Mouse (Mus musculus): Measurements from ENCODE around the gene Arhgef3. TPM values are rescaled to one million over a fixed set of nuclear protein-coding genes. Genes with fewer than 3 reads are reported as not detected.
A peak's percentile ranks its signal among the peaks of the same experiment; 100 is the strongest.

Arhgef3 gene
- total and polyA plus RNA-seq, 2 experiments from 2014 or later, result 16.8 to 19.8 TPM

DNA sequence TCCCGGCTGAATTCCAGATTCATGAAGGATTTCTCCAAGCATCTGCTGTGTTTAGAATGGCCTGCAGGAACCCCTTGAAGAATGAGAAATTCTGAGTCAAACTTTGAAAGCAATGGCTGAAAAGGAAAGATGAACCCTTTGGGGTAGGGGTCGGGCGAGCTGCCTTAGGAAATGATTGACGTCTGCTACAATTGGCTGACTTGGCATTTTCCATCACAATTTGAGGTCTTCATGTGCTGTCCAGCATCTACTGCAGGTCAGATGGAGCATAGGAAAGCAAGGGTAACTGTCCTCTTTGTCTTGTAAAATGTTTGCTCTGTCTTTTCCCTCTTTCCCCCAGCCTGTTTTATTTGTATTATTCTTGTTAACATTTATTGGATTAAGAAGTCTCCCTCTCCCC is 246.8 kb downstream of the Arhgef3 start:
- no peak overlapping the region for H3K4me3 ChIP-seq (ENCODE audit: low read length)
- ATAC-seq (no peak), DNase-seq (ENCODE audit: low spot score) (no peak)
- H3K4me1 ChIP-seq (ENCODE audit: insufficient read depth, low read length), result peaks cover 7% of the 10 kb centered on the region; the same call in 1 of the 2 replicates
- H3K27ac ChIP-seq, result no peak overlapping the region
- peak overlapping the region; percentile 19 for H3K4me2 ChIP-seq (ENCODE audit: low read depth, low read length)
- no peak for TF ChIP-seq CTCF (IDR thresholded peaks at IDR 0.05; ENCODE audit: low read depth)
- no peaks in the 10 kb centered on the region for H3K36me3 ChIP-seq (ENCODE audit: insufficient read depth, low read length)
- no peak overlapping the region for H3K9ac ChIP-seq (replicated peaks; ENCODE audit: low read length)
- no peaks in the 10 kb centered on the region for H3K27me3 ChIP-seq (ENCODE audit: insufficient read depth, low read length)
- no peaks in the 10 kb centered on the region for H3K9me3 ChIP-seq (ENCODE audit: low read length)
- 53% methylated on average over 4 of the region's 4 CpGs for WGBS

- H3K4me3 ChIP-seq (ENCODE audit: low read length), result no peak overlapping the region
- no peak overlapping the region for H3K4me2 ChIP-seq (ENCODE audit: low read depth, low read length)
- no peaks in the 10 kb centered on the region for H3K27me3 ChIP-seq (ENCODE audit: insufficient read depth, low read length)
- ATAC-seq (no peak), DNase-seq (ENCODE audit: low spot score) (no peak)
- 75% methylated on average over 5 of the region's 5 CpGs for WGBS
- H3K36me3 ChIP-seq (ENCODE audit: insufficient read depth, low read length), result no peaks in the 10 kb centered on the region
- no peak overlapping the region for H3K9ac ChIP-seq (replicated peaks; ENCODE audit: low read length)
- H3K4me1 ChIP-seq (ENCODE audit: insufficient read depth, low read length), result peaks cover 7% of the 10 kb centered on the region; the same call in 1 of the 2 replicates
- H3K9me3 ChIP-seq (ENCODE audit: low read length), result no peaks in the 10 kb centered on the region
- H3K27ac ChIP-seq, result no peak overlapping the region
- TF ChIP-seq CTCF (IDR thresholded peaks at IDR 0.05; ENCODE audit: low read depth), result no peak
These were observed 250.1 kb downstream of the Arhgef3 start for GRCm38 (mm10) chr14:27364668-27365257.

DNA sequence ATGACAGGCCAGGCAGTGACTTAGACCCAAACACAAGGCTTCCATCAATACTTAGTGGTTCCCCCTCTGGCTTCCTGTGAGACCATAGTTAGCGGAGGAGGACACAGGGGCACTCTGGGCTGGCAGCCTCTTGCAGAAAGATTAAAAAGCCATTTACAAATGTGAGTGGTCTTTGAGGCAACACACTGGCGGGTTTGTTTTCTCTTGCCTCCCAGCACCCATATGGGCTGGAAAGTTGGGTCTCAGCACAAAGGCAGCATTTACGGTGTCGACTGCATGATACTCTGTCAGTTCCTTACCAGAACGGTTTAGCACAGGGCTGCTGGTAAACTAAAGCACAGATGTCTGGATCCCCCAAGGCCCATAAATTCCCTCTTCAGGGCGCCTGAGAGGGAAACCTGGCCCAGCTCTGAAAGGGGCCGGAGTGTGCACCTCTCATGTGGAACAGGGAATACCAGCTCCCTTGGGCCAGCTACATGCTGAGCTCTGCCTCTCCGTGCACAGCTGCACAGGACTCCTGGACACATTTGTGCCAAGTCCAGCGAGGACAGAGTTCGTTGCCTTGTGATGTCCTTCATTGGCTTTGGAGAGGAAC is 252.5 kb downstream of the Arhgef3 start:
- H3K9me3 ChIP-seq (ENCODE audit: low read length), result no peaks in the 10 kb centered on the region
- H3K27ac ChIP-seq, result peak overlapping the region; percentile 52; the same call in 1 of the 2 replicates
- H3K9ac ChIP-seq (replicated peaks; ENCODE audit: low read length), result no peak overlapping the region
- no peak for TF ChIP-seq CTCF (IDR thresholded peaks at IDR 0.05; ENCODE audit: low read depth)
- ATAC-seq, result peak; percentile 73; the same call in 1 of the 2 replicates
- no peaks in the 10 kb centered on the region for H3K27me3 ChIP-seq (ENCODE audit: insufficient read depth, low read length)
- no peak overlapping the region for H3K4me3 ChIP-seq (ENCODE audit: low read length)
- DNase-seq (ENCODE audit: low spot score), result peak; percentile 48
- no peaks in the 10 kb centered on the region for H3K4me1 ChIP-seq (ENCODE audit: insufficient read depth, low read length)
- no peak overlapping the region for H3K4me2 ChIP-seq (ENCODE audit: low read depth, low read length)
- no peaks in the 10 kb centered on the region for H3K36me3 ChIP-seq (ENCODE audit: insufficient read depth, low read length)
- 59% methylated on average over 10 of the region's 10 CpGs for WGBS

DNA sequence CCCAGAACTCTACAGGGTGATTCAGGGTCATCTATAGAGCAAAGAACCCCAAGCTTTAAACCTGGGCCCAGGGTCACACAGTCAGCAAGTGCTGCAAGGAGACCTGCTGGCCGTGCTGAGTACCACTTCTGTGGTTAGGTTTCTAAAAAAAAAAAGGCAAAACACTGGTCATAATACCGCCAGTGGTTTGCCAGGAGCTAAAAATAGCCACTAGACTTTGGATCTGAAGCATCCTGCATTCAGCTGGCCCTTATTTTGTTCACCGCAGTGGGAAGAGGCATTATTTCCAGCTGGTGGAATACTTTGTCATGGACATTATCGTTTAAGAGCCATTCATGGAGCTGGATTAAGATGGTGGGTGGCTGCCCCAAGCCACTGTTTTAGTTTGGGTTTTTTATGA is 253.9 kb downstream of the Arhgef3 start:
- Histone ChIP-seq H3K36me3 (ENCODE audit: insufficient read depth, low read length) (no peaks in the 10 kb centered on the region), H3K9me3 (ENCODE audit: low read length) (no peaks in the 10 kb centered on the region), H3K9ac (replicated peaks; ENCODE audit: low read length) (no peak overlapping the region), H3K27ac (no peak overlapping the region), H3K27me3 (ENCODE audit: insufficient read depth, low read length) (no peaks in the 10 kb centered on the region), H3K4me2 (ENCODE audit: low read depth, low read length) (no peak overlapping the region), H3K4me3 (ENCODE audit: low read length) (no peak overlapping the region), H3K4me1 (ENCODE audit: insufficient read depth, low read length) (no peaks in the 10 kb centered on the region)
- no peak for TF ChIP-seq CTCF (IDR thresholded peaks at IDR 0.05; ENCODE audit: low read depth)
- ATAC-seq (no peak), DNase-seq (ENCODE audit: low spot score) (no peak)
- 40% methylated on average over 4 of the region's 4 CpGs for WGBS

DNA sequence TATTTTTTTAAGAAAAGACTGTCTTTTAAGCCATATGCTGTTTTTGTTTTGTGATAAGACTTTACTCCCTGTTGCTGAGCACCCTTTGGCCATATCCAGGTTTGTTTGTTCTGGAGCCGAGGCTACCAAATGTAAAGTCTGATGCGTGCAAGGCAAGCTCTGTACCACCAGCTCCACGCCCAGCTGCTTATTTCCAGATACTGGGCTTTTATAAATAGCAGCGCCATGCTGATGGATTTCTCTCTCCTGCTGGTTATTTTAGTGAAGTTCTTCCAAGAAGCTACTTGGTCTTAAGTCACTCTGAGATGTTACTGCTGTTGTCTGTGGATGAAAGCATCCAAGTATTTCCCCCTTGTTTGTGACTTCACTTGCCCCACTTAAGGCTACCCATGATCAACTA is 254.8 kb downstream of the Arhgef3 start:
- 85% methylated on average over 4 of the region's 4 CpGs for WGBS
- no peaks in the 10 kb centered on the region for H3K4me1 ChIP-seq (ENCODE audit: insufficient read depth, low read length)

DNA sequence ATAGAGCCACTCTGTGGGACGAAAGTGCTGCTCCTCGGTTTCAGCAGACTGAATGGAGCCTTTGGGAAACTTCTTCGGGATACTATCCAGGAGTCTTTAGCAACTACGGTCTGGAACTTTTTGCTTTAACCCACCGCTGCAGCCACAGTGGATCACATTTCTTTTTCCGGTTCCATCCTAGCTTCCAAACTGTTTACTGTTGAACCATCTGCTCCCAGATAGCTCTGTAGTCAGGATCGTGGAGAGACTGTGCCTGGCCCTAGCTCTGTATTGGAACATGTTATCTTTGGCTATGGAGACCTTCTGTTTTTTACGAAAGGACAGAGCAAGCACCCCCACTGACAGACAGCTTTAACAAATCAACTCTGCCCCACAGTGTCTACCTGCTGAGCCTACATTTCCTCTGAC is 257.0 kb downstream of the Arhgef3 start:
- WGBS, result 72% methylated on average over 8 of the region's 8 CpGs
- Histone ChIP-seq H3K27ac (no peak overlapping the region), H3K9me3 (ENCODE audit: low read length) (no peaks in the 10 kb centered on the region), H3K4me1 (ENCODE audit: insufficient read depth, low read length) (no peaks in the 10 kb centered on the region), H3K27me3 (ENCODE audit: insufficient read depth, low read length) (no peaks in the 10 kb centered on the region), H3K36me3 (ENCODE audit: insufficient read depth, low read length) (no peaks in the 10 kb centered on the region), H3K4me2 (ENCODE audit: low read depth, low read length) (no peak overlapping the region), H3K9ac (replicated peaks; ENCODE audit: low read length) (no peak overlapping the region), H3K4me3 (ENCODE audit: low read length) (no peak overlapping the region)
- TF ChIP-seq CTCF (IDR thresholded peaks at IDR 0.05; ENCODE audit: low read depth), result no peak
- DNase-seq (ENCODE audit: low spot score) (no peak), ATAC-seq (no peak)

More for the DNA sequence above, 254.8 kb downstream of the Arhgef3 start:
- Histone ChIP-seq H3K9ac (replicated peaks; ENCODE audit: low read length) (no peak overlapping the region), H3K27me3 (ENCODE audit: insufficient read depth, low read length) (no peaks in the 10 kb centered on the region), H3K4me2 (ENCODE audit: low read depth, low read length) (no peak overlapping the region), H3K4me3 (ENCODE audit: low read length) (no peak overlapping the region), H3K9me3 (ENCODE audit: low read length) (no peaks in the 10 kb centered on the region), H3K27ac (no peak overlapping the region), H3K36me3 (ENCODE audit: insufficient read depth, low read length) (no peaks in the 10 kb centered on the region)
- TF ChIP-seq CTCF (IDR thresholded peaks at IDR 0.05; ENCODE audit: low read depth), result no peak
- ATAC-seq (no peak), DNase-seq (ENCODE audit: low spot score) (no peak)

GRCm38 (mm10) chr14:27373498-27373897 is 258.8 kb downstream of the Arhgef3 start:
- no peaks in the 10 kb centered on the region for H3K9me3 ChIP-seq (ENCODE audit: low read length)
- H3K9ac ChIP-seq (replicated peaks; ENCODE audit: low read length), result no peak overlapping the region
- no peak overlapping the region for H3K4me2 ChIP-seq (ENCODE audit: low read depth, low read length)
- 87% methylated on average over 5 of the region's 5 CpGs for WGBS
- H3K27me3 ChIP-seq (ENCODE audit: insufficient read depth, low read length), result no peaks in the 10 kb centered on the region
- H3K27ac ChIP-seq, result no peak overlapping the region
- no peak for DNase-seq (ENCODE audit: low spot score)
- H3K36me3 ChIP-seq (ENCODE audit: insufficient read depth, low read length), result no peaks in the 10 kb centered on the region
- ATAC-seq, result no peak
- no peaks in the 10 kb centered on the region for H3K4me1 ChIP-seq (ENCODE audit: insufficient read depth, low read length)
- H3K4me3 ChIP-seq (ENCODE audit: low read length), result no peak overlapping the region
- no peak for TF ChIP-seq CTCF (IDR thresholded peaks at IDR 0.05; ENCODE audit: low read depth)

All from hindbrain, postnatal 0 days (tissue).